Mouse (Mus musculus) right cerebral cortex, postnatal 4 days (tissue): ENCODE data around the gene Gm20388.
A peak's percentile ranks its signal among the peaks of the same experiment; 100 is the strongest.

Source experiments
- DNase-seq: peaks from one replicate; pipeline ENCODE4 v3.0.0-alpha.2; 2022

The Gm20388 gene

GRCm38 (mm10) chr8:122355642-122356606, 2445.3 kb downstream of the Gm20388 start:
- no peak for DNase-seq

GRCm38 (mm10) chr8:122357202-122357601, 2446.6 kb downstream of the Gm20388 start:
- no peak for DNase-seq

- no peak for DNase-seq
Measured at GRCm38 (mm10) chr8:122357641-122358040, 2447.0 kb downstream of the Gm20388 start.

- no peak for DNase-seq
Measured at GRCm38 (mm10) chr8:122359111-122359775, 2448.6 kb downstream of the Gm20388 start.

GRCm38 (mm10) chr8:122360696-122361416, 2450.2 kb downstream of the Gm20388 start, which contains the start of gene Trhr2:
Gene Trhr2, minus strand, starts transcription at chr8:122360746.
- no peak for DNase-seq

- no peak for DNase-seq
Measured at GRCm38 (mm10) chr8:122362271-122362670, 2451.6 kb downstream of the Gm20388 start.

GRCm38 (mm10) chr8:122362967-122363366, 2452.3 kb downstream of the Gm20388 start:
- DNase-seq: no peak

GRCm38 (mm10) chr8:122368494-122368893, 2457.9 kb downstream of the Gm20388 start:
- no peak for DNase-seq

- DNase-seq: peak; percentile 74
Measured at GRCm38 (mm10) chr8:122369665-122370064, 2459.0 kb downstream of the Gm20388 start.

- no peak for DNase-seq
Measured at GRCm38 (mm10) chr8:122371706-122372105, 2461.1 kb downstream of the Gm20388 start.

- no peak for DNase-seq
Measured at GRCm38 (mm10) chr8:122375320-122375719, 2464.7 kb downstream of the Gm20388 start.

GRCm38 (mm10) chr8:122375751-122376364, 2465.2 kb downstream of the Gm20388 start:
- DNase-seq: no peak

GRCm38 (mm10) chr8:122376365-122377231, 2466.0 kb downstream of the Gm20388 start, which contains the start of gene Zc3h18:
Gene Zc3h18, plus strand, starts transcription at chr8:122376609.
- DNase-seq: peak; percentile 99

GRCm38 (mm10) chr8:122383039-122383438, 2472.4 kb downstream of the Gm20388 start:
- DNase-seq: no peak

- no peak for DNase-seq
Measured at GRCm38 (mm10) chr8:122389357-122389756, 2478.7 kb downstream of the Gm20388 start.

GRCm38 (mm10) chr8:122390758-122391157, 2480.1 kb downstream of the Gm20388 start:
- DNase-seq: no peak

- no peak for DNase-seq
Measured at GRCm38 (mm10) chr8:122393717-122394116, 2483.1 kb downstream of the Gm20388 start.

GRCm38 (mm10) chr8:122395291-122395690, 2484.7 kb downstream of the Gm20388 start:
- DNase-seq: no peak

- DNase-seq: no peak
Measured at GRCm38 (mm10) chr8:122398186-122398585, 2487.5 kb downstream of the Gm20388 start.

GRCm38 (mm10) chr8:122405146-122405805, 2494.6 kb downstream of the Gm20388 start:
- no peak for DNase-seq

- DNase-seq: no peak
Measured at GRCm38 (mm10) chr8:122407678-122408077, 2497.0 kb downstream of the Gm20388 start.
